ENCODE assay signal across 30 mouse cellular contexts in the genomic region with DNA sequence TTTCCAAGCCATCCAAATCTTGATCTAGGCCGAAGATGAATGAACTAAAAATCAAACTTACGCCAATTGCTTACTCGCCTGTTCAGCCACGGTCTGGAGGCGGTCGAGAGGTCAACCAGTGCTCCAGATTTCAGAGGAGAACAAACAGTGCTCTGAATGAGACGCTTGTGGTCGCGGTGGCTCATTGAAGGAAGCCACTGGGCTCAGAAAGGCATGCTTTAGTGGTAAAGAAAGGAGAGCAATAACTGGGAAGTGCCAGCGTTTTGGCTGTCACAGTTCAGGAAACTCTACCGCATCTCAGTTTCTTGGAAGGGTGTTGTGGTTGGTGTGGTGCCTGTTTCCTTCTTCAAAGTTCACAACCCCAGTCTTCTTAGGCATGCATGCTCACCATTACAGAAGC. TPM values are rescaled to one million over a fixed set of nuclear protein-coding genes. Genes with fewer than 3 reads are reported as not detected.
DNase-seq lines count a peak whose midpoint lies in the region; ATAC-seq lines count a peak whose summit lies in the region.
"Had no signal": no experiment of that assay in that cellular context is flagged by ENCODE, and none has a peak within 500 bp of the region (broad histone marks: within the 10 kb centered on the region; RNA-seq: fewer than 3 reads in every experiment).

No protein-coding gene starts in this region.

- DNase-seq in gastrocnemius, adult 18-20 months (ENCODE audit: low spot score): peak; percentile 5
- DNase-seq in gastrocnemius, postnatal 10 days: no peak
- peak; percentile 5 for DNase-seq in lung, postnatal 25 days (ENCODE audit: low spot score)
- DNase-seq in lung, postnatal 14 days: no peak
- no peak for DNase-seq in embryo, embryonic 11 days
- no peak for DNase-seq in midbrain, embryonic 11.5 days (ENCODE audit: low spot score, missing footprints)
- DNase-seq: adrenal gland, postnatal 14 days; cerebellum, adult 11-12 months; cerebellum, adult 9-11 months; gastrocnemius, postnatal 36 days; heart, postnatal 14 days; kidney, adult 2 months; kidney, postnatal 10 days; layer of hippocampus, postnatal 36 days; liver; right cerebral cortex, adult 18-20 months; spleen, adult 18-20 months; thymus, postnatal 25 days had no signal

- peak; percentile 71 for ATAC-seq in granulocyte monocyte progenitor cell, adult 5-6 weeks (replicated peaks; ENCODE audit: poor library complexity, severe bottlenecking)
- ATAC-seq in midbrain, embryonic 11.5 days (ENCODE audit: low FRiP score): no peak
- ATAC-seq: forebrain, embryonic 14.5 days; hindbrain, postnatal 0 days; intestine, embryonic 15.5 days; lung, postnatal 0 days; midbrain, embryonic 16.5 days had no signal

- H3K4me3 ChIP-seq in midbrain, embryonic 11.5 days (ENCODE audit: low read depth, low read length): no peak overlapping the region
- H3K4me3 ChIP-seq: heart, embryonic 13.5 days; hindbrain, embryonic 12.5 days; intestine, embryonic 15.5 days; liver, embryonic 15.5 days had no signal

- no peaks in the 10 kb centered on the region for H3K27me3 ChIP-seq in midbrain, embryonic 11.5 days (ENCODE audit: control insufficient read depth, insufficient read depth, low read length)
- H3K27me3 ChIP-seq: heart, embryonic 13.5 days; hindbrain, embryonic 12.5 days; intestine, embryonic 15.5 days; liver, embryonic 15.5 days had no signal

- H3K4me2 ChIP-seq in midbrain, embryonic 11.5 days: no peak overlapping the region
- H3K4me2 ChIP-seq: heart, embryonic 13.5 days; hindbrain, embryonic 12.5 days; intestine, embryonic 15.5 days; liver, embryonic 15.5 days had no signal

- peaks cover 2% of the 10 kb centered on the region; the same call in 1 of the 2 replicates for H3K4me1 ChIP-seq in midbrain, embryonic 11.5 days (ENCODE audit: control insufficient read depth, insufficient read depth, low read length)
- H3K4me1 ChIP-seq: liver, embryonic 15.5 days had no signal

- H3K9ac ChIP-seq in midbrain, embryonic 11.5 days (ENCODE audit: low read length): no peak overlapping the region
- H3K9ac ChIP-seq: heart, embryonic 13.5 days; hindbrain, embryonic 12.5 days; intestine, embryonic 15.5 days; liver, embryonic 15.5 days had no signal

- H3K9me3 ChIP-seq in midbrain, embryonic 11.5 days (ENCODE audit: control insufficient read depth, low read length): no peaks in the 10 kb centered on the region
- H3K9me3 ChIP-seq: heart, embryonic 13.5 days; hindbrain, embryonic 12.5 days; intestine, embryonic 15.5 days; liver, embryonic 15.5 days had no signal

- 74% methylated on average over 11 of the region's 11 CpGs for WGBS in midbrain, embryonic 11.5 days

- H3K27ac ChIP-seq in midbrain, embryonic 11.5 days (ENCODE audit: low read depth, low read length): no peak overlapping the region
- H3K27ac ChIP-seq: heart, embryonic 13.5 days; hindbrain, embryonic 12.5 days; hindbrain, postnatal 0 days; intestine, embryonic 15.5 days; liver, embryonic 15.5 days had no signal

- H3K36me3 ChIP-seq in midbrain, embryonic 11.5 days (ENCODE audit: control insufficient read depth, insufficient read depth, low read length): no peaks in the 10 kb centered on the region
- H3K36me3 ChIP-seq: hindbrain, embryonic 12.5 days; intestine, embryonic 15.5 days; liver, embryonic 15.5 days had no signal

RNA-seq across cellular contexts. Expression of gene Flrt2, which starts 49.3 kb away (rescaled TPM):
- 1 to 10 TPM; 3.8 to 8.2 TPM for total RNA-seq in gastrocnemius, adult 18-20 months (2021)
- 10 to 100 TPM; 13.6 to 19.0 TPM for total RNA-seq in gastrocnemius, postnatal 10 days (2021)
- total RNA-seq in granulocyte monocyte progenitor cell, adult 5-6 weeks (2014; fragmentation: Nextera tagmentation): not detected in 2 replicates
- 0.09 TPM in 1 of 2 replicates, not detected in the other for total RNA-seq in granulocyte monocyte progenitor cell, adult 5-6 weeks (2017)
- 27.0 and 27.3 TPM in 2 replicates for polyA plus RNA-seq in midbrain, embryonic 11.5 days (2014; fragmentation: Nextera tagmentation; extraction: Ambion mirVana)
- total RNA-seq: megakaryocyte-erythroid progenitor cell, adult 5-6 weeks; MEL; neutrophil, adult 5-6 weeks had no signal

Comparison
In these comparisons a context has a peak if more than half of its experiments do, and no peak if none do; other contexts are left out.
1. DNase-seq: peak in gastrocnemius, adult 18-20 months (single experiment) and lung, postnatal 25 days (single experiment); none in gastrocnemius, postnatal 10 days (single experiment), lung, postnatal 14 days (single experiment), embryo, embryonic 11 days (single experiment) and midbrain, embryonic 11.5 days (single experiment).
2. RNA of gene Flrt2, which starts 49.3 kb away (total RNA-seq): 13.6 to 19.0 TPM in gastrocnemius, postnatal 10 days and 3.8 to 8.2 TPM in gastrocnemius, adult 18-20 months; 0.09 TPM in granulocyte monocyte progenitor cell, adult 5-6 weeks; every median in the first group is over 4 times any median in the second.